Mouse (Mus musculus): ENCODE measurements at regions not wholly inside any gene's neighbourhood (a gene's known extent, or its start where the extent isn't known, plus 50 kb on each side); places are given as distances from the start of the nearest gene placed in this dataset.

DNA sequence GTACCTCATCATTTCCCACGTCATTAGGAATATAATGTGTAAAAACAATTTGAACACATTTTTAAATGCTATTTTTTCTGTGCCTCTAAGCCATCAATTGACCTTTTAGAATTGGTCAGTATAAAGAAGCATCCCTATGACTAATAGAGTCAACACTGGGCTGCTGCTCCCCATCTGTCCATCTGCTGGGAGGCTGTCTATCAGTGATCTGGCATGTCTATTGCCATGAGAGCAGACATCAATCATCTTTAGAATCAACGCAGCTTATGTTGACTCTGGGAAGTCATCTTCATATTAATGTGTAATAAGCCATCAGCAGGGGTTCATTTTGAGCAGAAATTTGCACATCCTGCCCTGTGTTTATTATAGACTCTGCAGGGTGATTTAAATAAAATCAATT is 94.9 kb upstream of the Usp25 start:
- H3K27ac ChIP-seq (ENCODE audit: control insufficient read depth, insufficient read depth, low read depth, low read length) = no peak overlapping the region
- no peak overlapping the region for H3K4me3 ChIP-seq (ENCODE audit: control insufficient read depth, low read depth, low read length)
- no peaks in the 10 kb centered on the region for H3K36me3 ChIP-seq (ENCODE audit: control insufficient read depth, insufficient read depth, low read length)
- no peaks in the 10 kb centered on the region for H3K27me3 ChIP-seq (ENCODE audit: control insufficient read depth, insufficient read depth, low read length)
- no peaks in the 10 kb centered on the region for H3K4me1 ChIP-seq (ENCODE audit: control insufficient read depth, insufficient read depth, low read length)
- TF ChIP-seq CTCF (IDR thresholded peaks at IDR 0.05; ENCODE audit: control insufficient read depth, insufficient read depth, insufficient replicate concordance, low read depth, low read length) (no peak), POLR2A (IDR thresholded peaks at IDR 0.05; ENCODE audit: control insufficient read depth, low read depth, low read length) (no peak)

DNA sequence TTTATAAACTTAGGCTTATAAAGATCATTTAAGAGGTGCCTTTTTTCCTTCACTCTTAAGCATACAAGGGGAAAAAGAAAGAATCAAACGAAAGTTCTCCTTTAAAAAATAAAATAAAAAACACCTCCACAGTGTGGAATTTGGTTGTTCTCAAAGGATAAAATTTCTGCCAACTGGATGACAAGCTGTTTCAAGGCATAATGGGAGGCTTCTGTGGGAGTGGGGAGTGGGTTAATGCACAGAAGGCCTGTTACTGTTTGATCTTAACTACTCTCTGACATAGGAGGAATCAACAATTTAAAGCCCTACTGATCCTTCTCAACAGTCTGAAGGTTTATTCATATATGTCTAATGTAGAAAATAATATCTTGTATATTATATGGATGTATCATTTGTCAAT is 99.2 kb upstream of the Usp25 start:
- TF ChIP-seq CTCF (IDR thresholded peaks at IDR 0.05; ENCODE audit: control insufficient read depth, insufficient read depth, insufficient replicate concordance, low read depth, low read length) (no peak), POLR2A (IDR thresholded peaks at IDR 0.05; ENCODE audit: control insufficient read depth, low read depth, low read length) (no peak)
- no peak overlapping the region for H3K4me3 ChIP-seq (ENCODE audit: control insufficient read depth, low read depth, low read length)
- no peaks in the 10 kb centered on the region for H3K27me3 ChIP-seq (ENCODE audit: control insufficient read depth, insufficient read depth, low read length)
- no peak overlapping the region for H3K27ac ChIP-seq (ENCODE audit: control insufficient read depth, insufficient read depth, low read depth, low read length)
- H3K36me3 ChIP-seq (ENCODE audit: control insufficient read depth, insufficient read depth, low read length) = no peaks in the 10 kb centered on the region
- no peaks in the 10 kb centered on the region for H3K4me1 ChIP-seq (ENCODE audit: control insufficient read depth, insufficient read depth, low read length)

DNA sequence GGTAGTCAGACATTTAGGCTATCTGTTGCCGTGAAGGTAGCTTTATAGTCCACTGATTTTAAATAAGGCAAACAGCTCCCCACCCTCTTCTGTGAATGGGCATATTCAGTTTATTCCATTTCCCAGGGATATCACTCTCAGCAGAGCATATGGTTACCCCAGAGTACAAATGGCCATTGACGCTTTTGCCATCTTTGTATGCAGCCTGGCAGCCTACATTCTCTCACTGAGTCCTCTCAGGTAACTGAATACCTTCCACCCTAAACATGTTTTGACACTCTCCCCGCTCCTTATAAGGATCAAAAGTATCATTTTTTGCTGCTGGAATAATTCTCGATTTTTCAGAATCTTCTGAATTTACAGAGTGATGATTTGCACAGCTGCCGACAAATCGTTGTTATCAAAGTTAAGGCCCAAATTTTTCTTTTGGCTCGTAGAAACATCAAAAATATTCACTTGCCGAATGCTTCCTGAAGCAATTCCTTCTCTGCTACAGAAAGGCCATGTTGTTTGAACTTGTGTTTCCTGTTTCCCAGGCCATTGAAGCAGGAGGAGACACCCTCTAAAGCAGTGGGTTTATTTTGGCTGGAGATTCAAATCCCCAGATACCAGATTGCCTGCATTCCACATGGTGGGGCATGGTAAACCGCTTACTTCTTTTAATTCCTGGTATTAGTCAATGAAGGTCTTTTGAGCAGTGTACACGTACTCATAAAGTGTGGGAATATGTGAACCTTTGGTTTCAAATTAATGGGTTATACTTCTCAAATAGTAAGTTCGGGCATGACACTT is 108.1 kb upstream of the Usp25 start:
- no peaks in the 10 kb centered on the region for H3K4me1 ChIP-seq (ENCODE audit: control insufficient read depth, insufficient read depth, low read length)
- TF ChIP-seq CTCF (IDR thresholded peaks at IDR 0.05; ENCODE audit: control insufficient read depth, insufficient read depth, insufficient replicate concordance, low read depth, low read length) = no peak
- TF ChIP-seq POLR2A (IDR thresholded peaks at IDR 0.05; ENCODE audit: control insufficient read depth, low read depth, low read length) = no peak
- H3K36me3 ChIP-seq (ENCODE audit: control insufficient read depth, insufficient read depth, low read length) = no peaks in the 10 kb centered on the region
- no peaks in the 10 kb centered on the region for H3K27me3 ChIP-seq (ENCODE audit: control insufficient read depth, insufficient read depth, low read length)
- no peak overlapping the region for H3K27ac ChIP-seq (ENCODE audit: control insufficient read depth, insufficient read depth, low read depth, low read length)
- no peak overlapping the region for H3K4me3 ChIP-seq (ENCODE audit: control insufficient read depth, low read depth, low read length)

DNA sequence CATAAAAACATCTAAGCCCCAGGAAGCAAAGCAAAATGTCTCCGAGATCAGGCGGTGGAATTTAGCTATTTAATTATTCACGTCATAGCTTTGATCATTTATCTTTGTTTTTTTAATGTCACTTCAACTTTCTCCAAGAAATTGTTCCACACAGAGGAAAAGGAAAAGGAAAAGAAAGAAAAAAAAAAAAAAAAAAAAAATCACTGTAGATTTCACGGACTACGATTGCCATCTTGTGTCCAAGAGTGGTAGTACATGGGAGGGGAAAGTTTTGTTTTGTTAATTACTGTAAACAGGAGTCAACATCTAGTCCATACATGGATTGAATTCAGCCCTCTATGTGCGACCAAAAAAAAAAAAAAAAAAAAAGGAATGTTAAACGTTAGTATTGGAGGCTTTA is 114.4 kb upstream of the Usp25 start:
- Histone ChIP-seq H3K27ac (ENCODE audit: control insufficient read depth, insufficient read depth, low read depth, low read length) (no peak overlapping the region), H3K4me3 (ENCODE audit: control insufficient read depth, low read depth, low read length) (no peak overlapping the region), H3K27me3 (ENCODE audit: control insufficient read depth, insufficient read depth, low read length) (no peaks in the 10 kb centered on the region), H3K36me3 (ENCODE audit: control insufficient read depth, insufficient read depth, low read length) (no peaks in the 10 kb centered on the region), H3K4me1 (ENCODE audit: control insufficient read depth, insufficient read depth, low read length) (no peaks in the 10 kb centered on the region; the same call in 1 of the 2 replicates)
- TF ChIP-seq CTCF (IDR thresholded peaks at IDR 0.05; ENCODE audit: control insufficient read depth, insufficient read depth, insufficient replicate concordance, low read depth, low read length) (no peak), POLR2A (IDR thresholded peaks at IDR 0.05; ENCODE audit: control insufficient read depth, low read depth, low read length) (no peak)

DNA sequence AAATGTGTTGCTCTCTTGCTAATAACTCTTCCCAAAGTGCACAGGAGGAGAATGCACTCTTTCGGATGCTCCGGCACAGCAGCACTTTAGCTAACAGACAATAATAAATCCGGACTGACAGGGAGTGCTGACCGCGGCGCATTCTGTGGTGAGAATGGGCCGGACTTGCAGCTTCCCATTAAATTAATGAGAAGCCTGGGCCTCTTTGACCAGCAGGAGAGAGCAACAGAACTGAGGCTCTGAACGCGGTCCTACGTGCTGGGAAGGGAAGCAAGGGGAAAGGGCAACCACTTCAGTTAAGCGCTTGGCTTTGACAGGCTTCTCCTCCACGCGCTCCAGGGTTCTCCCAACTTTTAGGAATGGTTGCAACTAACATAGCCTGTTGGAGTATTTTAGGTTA is 117.2 kb upstream of the Usp25 start:
- Histone ChIP-seq H3K27me3 (ENCODE audit: control insufficient read depth, insufficient read depth, low read length) (no peaks in the 10 kb centered on the region), H3K4me3 (ENCODE audit: control insufficient read depth, low read depth, low read length) (no peak overlapping the region), H3K27ac (ENCODE audit: control insufficient read depth, insufficient read depth, low read depth, low read length) (no peak overlapping the region), H3K4me1 (ENCODE audit: control insufficient read depth, insufficient read depth, low read length) (no peaks in the 10 kb centered on the region; the same call in 1 of the 2 replicates), H3K36me3 (ENCODE audit: control insufficient read depth, insufficient read depth, low read length) (no peaks in the 10 kb centered on the region)
- no peak for TF ChIP-seq CTCF (IDR thresholded peaks at IDR 0.05; ENCODE audit: control insufficient read depth, insufficient read depth, insufficient replicate concordance, low read depth, low read length)

DNA sequence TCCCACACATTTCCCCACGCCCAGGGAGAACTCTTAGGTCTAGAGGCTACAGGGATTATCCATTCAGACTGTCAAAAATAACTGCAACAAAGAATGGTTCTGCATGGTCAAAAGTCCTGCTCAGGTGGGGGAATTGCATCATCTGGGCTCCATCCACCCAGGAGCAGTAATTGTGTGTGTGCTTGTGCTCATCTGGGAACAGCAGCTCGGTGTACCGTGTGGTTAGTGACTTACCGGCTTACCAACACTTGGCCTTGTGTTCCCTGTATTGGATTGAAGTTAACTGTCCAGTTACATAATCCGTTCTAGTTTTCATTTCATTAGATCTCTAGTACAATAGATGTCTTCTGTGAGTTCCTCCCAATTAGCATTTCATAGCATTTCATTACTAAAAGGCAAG is 117.7 kb upstream of the Usp25 start:
- Histone ChIP-seq H3K36me3 (ENCODE audit: control insufficient read depth, insufficient read depth, low read length) (no peaks in the 10 kb centered on the region), H3K27me3 (ENCODE audit: control insufficient read depth, insufficient read depth, low read length) (no peaks in the 10 kb centered on the region), H3K4me3 (ENCODE audit: control insufficient read depth, low read depth, low read length) (no peak overlapping the region), H3K4me1 (ENCODE audit: control insufficient read depth, insufficient read depth, low read length) (no peaks in the 10 kb centered on the region; the same call in 1 of the 2 replicates), H3K27ac (ENCODE audit: control insufficient read depth, insufficient read depth, low read depth, low read length) (no peak overlapping the region)
- TF ChIP-seq CTCF (IDR thresholded peaks at IDR 0.05; ENCODE audit: control insufficient read depth, insufficient read depth, insufficient replicate concordance, low read depth, low read length) (no peak), POLR2A (IDR thresholded peaks at IDR 0.05; ENCODE audit: control insufficient read depth, low read depth, low read length) (no peak)

DNA sequence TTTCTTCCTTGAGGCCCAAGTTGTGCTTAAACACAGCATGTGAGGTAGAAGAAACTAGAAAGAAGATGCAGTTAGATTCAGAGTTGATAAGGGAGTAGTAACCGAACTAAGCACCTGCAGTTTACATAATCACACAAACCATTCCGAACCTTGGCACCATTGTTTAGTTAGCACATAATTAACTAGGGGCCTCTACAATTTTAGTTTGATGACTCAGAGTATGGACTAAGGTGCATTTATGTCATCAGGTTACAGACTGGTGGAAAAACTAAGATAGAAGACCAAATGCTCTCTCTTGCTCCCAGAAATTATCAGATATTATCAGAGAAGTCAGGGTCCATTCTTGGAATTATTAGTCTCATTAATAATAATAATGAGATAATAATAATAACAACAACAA is 134.9 kb upstream of the Usp25 start:
- H3K4me1 ChIP-seq (ENCODE audit: control insufficient read depth, insufficient read depth, low read length) = no peaks in the 10 kb centered on the region

More for the DNA sequence above, 134.9 kb upstream of the Usp25 start:
- Histone ChIP-seq H3K36me3 (ENCODE audit: control insufficient read depth, insufficient read depth, low read length) (no peaks in the 10 kb centered on the region), H3K27me3 (ENCODE audit: control insufficient read depth, insufficient read depth, low read length) (no peaks in the 10 kb centered on the region), H3K27ac (ENCODE audit: control insufficient read depth, insufficient read depth, low read depth, low read length) (no peak overlapping the region), H3K4me3 (ENCODE audit: control insufficient read depth, low read depth, low read length) (no peak overlapping the region)
- TF ChIP-seq CTCF (IDR thresholded peaks at IDR 0.05; ENCODE audit: control insufficient read depth, insufficient read depth, insufficient replicate concordance, low read depth, low read length) (no peak), POLR2A (IDR thresholded peaks at IDR 0.05; ENCODE audit: control insufficient read depth, low read depth, low read length) (no peak)
